ENCODE assay signal across 8 mouse cellular contexts in the genomic region with DNA sequence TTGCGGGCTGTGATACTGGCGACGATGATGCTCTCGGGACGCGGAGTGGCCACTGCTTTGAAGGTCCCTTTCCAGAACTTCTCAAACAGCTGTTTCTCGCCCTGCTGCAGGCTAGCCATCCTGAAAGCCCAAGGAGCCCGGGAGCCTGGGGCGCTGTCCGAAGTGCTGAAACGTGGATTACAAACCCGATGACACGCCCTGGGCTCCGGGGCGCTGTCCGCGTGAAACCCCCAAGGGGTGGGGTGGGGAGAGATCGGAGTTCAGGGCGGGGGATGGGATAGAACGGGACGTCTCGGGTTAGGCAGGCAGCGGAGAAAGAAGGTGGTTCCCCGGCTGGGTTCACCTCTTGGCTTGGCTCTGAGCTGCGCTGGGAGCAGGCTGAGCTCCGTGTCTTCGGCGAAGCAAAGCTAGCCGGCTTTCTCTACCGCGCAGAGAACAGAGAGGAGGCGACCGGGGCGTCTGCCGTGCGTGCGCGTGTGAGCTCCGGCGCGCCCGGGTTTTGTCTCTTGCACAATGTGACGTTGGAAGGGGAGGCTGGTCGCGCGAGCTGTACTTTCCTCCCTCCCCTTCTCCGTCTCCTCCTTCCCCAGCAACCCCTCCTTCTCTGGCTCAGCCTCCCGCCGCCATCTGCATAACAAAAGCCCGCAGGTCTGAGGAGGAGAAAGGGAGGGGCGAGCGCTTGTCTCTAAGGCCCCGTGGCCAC. TPM values are rescaled to one million over a fixed set of nuclear protein-coding genes. Genes with fewer than 3 reads are reported as not detected.
DNase-seq lines count a peak whose midpoint lies in the region; ATAC-seq and TF ChIP-seq lines count a peak whose summit lies in the region.

A gene (minus strand): TSS at position 472 of the 703 bp plus-strand sequence.

- no peak within 1 kb of the TSS for H3K27ac ChIP-seq in ES-E14 (ENCODE audit: insufficient read depth, low read depth, low read length, poor library complexity, severe bottlenecking)
- peak within 1 kb of the TSS; percentile 93 for H3K27ac ChIP-seq in forebrain, embryonic 11.5 days (ENCODE audit: low read depth, low read length)
- H3K27ac ChIP-seq in hindbrain, embryonic 10.5 days: peak within 1 kb of the TSS; percentile 94
- H3K27ac ChIP-seq in lung, embryonic 16.5 days (ENCODE audit: low read length): no peak within 1 kb of the TSS

- H3K9ac ChIP-seq in ES-E14 (ENCODE audit: insufficient read depth, low read depth, low read length, poor library complexity, severe bottlenecking): peak within 1 kb of the TSS; percentile 27
- H3K9ac ChIP-seq in forebrain, embryonic 11.5 days (ENCODE audit: low read length): peak within 1 kb of the TSS; percentile 69
- H3K9ac ChIP-seq in lung, embryonic 16.5 days (ENCODE audit: low read length): no peak within 1 kb of the TSS

- H3K4me2 ChIP-seq in forebrain, embryonic 11.5 days (ENCODE audit: low read depth, low read length, severe bottlenecking): peak within 1 kb of the TSS; percentile 81
- H3K4me2 ChIP-seq in lung, embryonic 16.5 days (ENCODE audit: low read depth, low read length): peak within 1 kb of the TSS; percentile 27

- peak; percentile 89 for DNase-seq in ES-E14 (ENCODE audit: low read depth, low spot score)
- peak; percentile 91 for DNase-seq in brain, embryonic 18.5 days (ENCODE audit: low read depth, low spot score)
- peak; percentile 94 for DNase-seq in forebrain, embryonic 11.5 days (ENCODE audit: low spot score)
- DNase-seq in hindbrain, embryonic 10.5 days (ENCODE audit: low spot score): peak; percentile 89
- peak; percentile 56 for DNase-seq in layer of hippocampus, adult 9-10 months (ENCODE audit: low spot score)
- DNase-seq in ovary, postnatal 36 days (ENCODE audit: low spot score): peak; percentile 61

- H3K4me1 ChIP-seq in ES-E14 (ENCODE audit: control insufficient read depth in 2 of 2, insufficient read depth in 2 of 2, low read length in 2 of 2, poor library complexity in 1 of 2): peaks cover 3 to 11% of the 10 kb centered on the region in 2 experiments
- peaks cover 8% of the 10 kb centered on the region; the same call in 1 of the 2 replicates for H3K4me1 ChIP-seq in forebrain, embryonic 11.5 days (replicated peaks; ENCODE audit: control insufficient read depth, insufficient read depth, low read length)
- peaks cover 64% of the 10 kb centered on the region for H3K4me1 ChIP-seq in hindbrain, embryonic 10.5 days (replicated peaks)
- H3K4me1 ChIP-seq in lung, embryonic 16.5 days (replicated peaks; ENCODE audit: control insufficient read depth, insufficient read depth, low read length): no peaks in the 10 kb centered on the region; the same call in 1 of the 2 replicates

- no peaks in the 10 kb centered on the region for H3K9me3 ChIP-seq in ES-E14 (ENCODE audit: control insufficient read depth, insufficient read depth, low read depth, low read length)
- H3K9me3 ChIP-seq in forebrain, embryonic 11.5 days (ENCODE audit: control insufficient read depth, low read length): no peaks in the 10 kb centered on the region
- 0 out of 2 replicates have a peak, but pooled peaks cover under 1% of the 10 kb centered on the region for H3K9me3 ChIP-seq in hindbrain, embryonic 10.5 days
- H3K9me3 ChIP-seq in lung, embryonic 16.5 days (ENCODE audit: control insufficient read depth, low read length): peaks cover 5% of the 10 kb centered on the region

- H3K27me3 ChIP-seq in forebrain, embryonic 11.5 days (ENCODE audit: control insufficient read depth, insufficient read depth, low read length): 0 out of 2 replicates have a peak, but pooled peaks cover 2% of the 10 kb centered on the region
- peaks cover 34% of the 10 kb centered on the region for H3K27me3 ChIP-seq in hindbrain, embryonic 10.5 days (ENCODE audit: insufficient read depth, poor library complexity, severe bottlenecking)
- H3K27me3 ChIP-seq in lung, embryonic 16.5 days (ENCODE audit: control insufficient read depth, insufficient read depth, low read depth, low read length): peaks cover 34% of the 10 kb centered on the region

- in situ Hi-C loops in ES-E14 (cut with MboI; ENCODE audit: low sequenced_read_pairs in 2 of 2, unreplicated experiment in 2 of 2): no loop called here

- H3K36me3 ChIP-seq in ES-E14 (ENCODE audit: control insufficient read depth, insufficient read depth, low read length, poor library complexity, severe bottlenecking): no peaks in the 10 kb centered on the region
- H3K36me3 ChIP-seq in forebrain, embryonic 11.5 days (ENCODE audit: control insufficient read depth, insufficient read depth, low read length): no peaks in the 10 kb centered on the region
- 0 out of 2 replicates have a peak, but pooled peaks cover 5% of the 10 kb centered on the region for H3K36me3 ChIP-seq in hindbrain, embryonic 10.5 days
- no peaks in the 10 kb centered on the region for H3K36me3 ChIP-seq in lung, embryonic 16.5 days (ENCODE audit: control insufficient read depth, insufficient read depth, low read length)

- H3K4me3 ChIP-seq in ES-E14 (ENCODE audit: insufficient read depth in 1 of 2, low read depth in 1 of 2, low read length in 2 of 2, poor library complexity in 1 of 2, severe bottlenecking in 1 of 2): peak within 1 kb of the TSS; percentile 68 to 84
- peak within 1 kb of the TSS; percentile 45 for H3K4me3 ChIP-seq in forebrain, embryonic 11.5 days (ENCODE audit: low read depth, low read length)
- H3K4me3 ChIP-seq in hindbrain, embryonic 10.5 days: peak within 1 kb of the TSS; percentile 65
- peak within 1 kb of the TSS; percentile 12 for H3K4me3 ChIP-seq in lung, embryonic 16.5 days (ENCODE audit: low read length)

- ATAC-seq in forebrain, embryonic 11.5 days (replicated peaks; ENCODE audit: low FRiP score): peak; percentile 90
- peak; percentile 43 for ATAC-seq in lung, embryonic 16.5 days (ENCODE audit: low read depth)
- ATAC-seq in monocyte, adult 5-6 weeks (replicated peaks; ENCODE audit: insufficient number of reproducible peaks, low FRiP score, low TSS enrichment, poor library complexity, severe bottlenecking): no peak

- under 1% methylated on average over 46 of the region's 53 CpGs for WGBS in forebrain, embryonic 11.5 days
- under 1% methylated on average over 51 of the region's 53 CpGs for WGBS in hindbrain, embryonic 10.5 days
- WGBS in lung, embryonic 16.5 days: under 1% methylated on average over 53 of the region's 53 CpGs

TF ChIP-seq in ES-E14, 5 proteins besides CTCF, POLR2A, EP300 and RAD21:
- TF ChIP-seq ZNF384 (IDR thresholded peaks at IDR 0.05; ENCODE audit: low read depth, low read length) (no peak), MAFK (IDR thresholded peaks at IDR 0.05; ENCODE audit: insufficient read depth, low read depth, low read length) (no peak), ZC3H11A (IDR thresholded peaks at IDR 0.05; ENCODE audit: borderline replicate concordance, low read depth, low read length) (no peak), CHD2 (IDR thresholded peaks at IDR 0.05; ENCODE audit: low read depth, low read length) (no peak), HCFC1 (IDR thresholded peaks at IDR 0.05; ENCODE audit: borderline replicate concordance, insufficient read depth, low read length) (no peak)

RNA-seq across cellular contexts. Expression of the gene that starts here (rescaled TPM):
- 0.22 and 0.37 TPM in 2 replicates for total RNA-seq in ES-E14 (2012; rRNA removed)
- polyA plus RNA-seq in forebrain, embryonic 11.5 days (2014; fragmentation: Nextera tagmentation; extraction: Ambion mirVana): 19.2 and 19.5 TPM in 2 replicates
- 15.2 and 20.3 TPM in 2 replicates for polyA plus RNA-seq in hindbrain, embryonic 10.5 days (2016; fragmentation: Nextera tagmentation; extraction: Ambion mirVana)
- 0.20 and 0.58 TPM in 2 replicates for polyA plus RNA-seq in lung, embryonic 16.5 days (2015; fragmentation: Nextera tagmentation; extraction: Ambion mirVana)
- not detected in 3 replicates for total RNA-seq in monocyte, adult 5-6 weeks (2017)

Comparison
In these comparisons a context has a peak if more than half of its experiments do, and no peak if none do; other contexts are left out.
1. RNA of the gene that starts here (polyA plus RNA-seq): 15.2 to 20.3 TPM in hindbrain, embryonic 10.5 days and 19.2 to 19.5 TPM in forebrain, embryonic 11.5 days; 0.20 to 0.58 TPM in lung, embryonic 16.5 days; every median in the first group is over 10 times any median in the second.
2. Peak in DNase-seq, H3K4me3 ChIP-seq and H3K9ac ChIP-seq in ES-E14; RNA of the gene not detected or under 1 TPM.
3. Peak in ATAC-seq, H3K4me3 ChIP-seq and H3K4me2 ChIP-seq in lung, embryonic 16.5 days; RNA of the gene not detected or under 1 TPM.
4. H3K27ac ChIP-seq: peak in forebrain, embryonic 11.5 days (single experiment) and hindbrain, embryonic 10.5 days (single experiment); none in ES-E14 (single experiment) and lung, embryonic 16.5 days (single experiment).
5. H3K4me3 ChIP-seq: peak in every context shown above with its lines; median percentile 76 in ES-E14; 65 in hindbrain, embryonic 10.5 days; 45 in forebrain, embryonic 11.5 days; 12 in lung, embryonic 16.5 days.
6. Peak in every context shown above with its lines, with median percentiles within 50 percentile points of each other: DNase-seq.